Mouse (Mus musculus): ENCODE data around the gene Sdccag8. TPM values are rescaled to one million over a fixed set of nuclear protein-coding genes. Genes with fewer than 3 reads are reported as not detected.

The Sdccag8 gene
- polyA plus RNA-seq, 1 experiment from 2014 or later: 11.1 TPM

DNA sequence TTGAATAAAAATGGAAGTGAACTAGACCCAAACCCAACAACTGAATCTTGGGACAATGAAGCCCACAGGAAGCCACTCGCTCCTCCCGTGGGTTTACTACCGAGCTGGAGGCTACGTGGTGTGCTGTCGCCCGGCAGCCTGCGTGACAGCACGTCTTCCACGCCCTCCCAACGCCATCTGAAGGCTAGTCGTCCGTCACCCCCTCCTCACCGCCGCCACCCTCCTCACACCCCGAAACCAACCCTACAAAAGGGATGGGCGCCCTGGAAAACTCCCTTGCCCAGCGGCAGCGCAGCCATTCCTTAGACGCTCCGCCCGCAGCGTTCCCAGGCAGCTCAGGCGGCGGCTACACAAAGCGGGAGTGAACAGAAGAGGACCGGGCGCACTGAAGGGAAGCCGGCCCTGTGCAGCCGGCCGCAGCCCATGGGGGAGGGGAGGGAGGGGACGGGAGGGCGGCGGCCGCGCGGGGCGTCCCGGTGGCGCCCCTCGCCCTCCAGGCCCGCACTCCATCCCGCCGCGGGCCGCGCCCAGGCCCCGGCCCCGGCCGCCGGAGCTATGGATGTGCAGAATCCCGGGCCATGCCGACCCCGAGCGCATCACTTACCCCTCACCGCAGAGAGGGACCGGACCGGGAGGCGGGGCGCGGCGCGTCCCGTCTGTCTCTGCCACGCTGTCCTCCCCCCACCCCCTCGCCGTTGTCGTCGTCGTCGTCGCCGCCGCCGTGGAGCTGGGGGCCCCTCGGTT, 996 bp upstream of the Sdccag8 start:
- H3K4me1 ChIP-seq (ENCODE audit: control insufficient read depth, insufficient read depth, low read length): peaks cover 21% of the 10 kb centered on the region
- H3K27me3 ChIP-seq (ENCODE audit: control insufficient read depth, insufficient read depth, low read length): no peaks in the 10 kb centered on the region
- peak overlapping the region; percentile 97 for H3K4me3 ChIP-seq (ENCODE audit: low read length)
- H3K36me3 ChIP-seq (ENCODE audit: control insufficient read depth, insufficient read depth): no peaks in the 10 kb centered on the region
- WGBS: under 1% methylated on average over 69 of the region's 75 CpGs
- peak; percentile 37 for ATAC-seq (replicated peaks; ENCODE audit: extremely low read depth, insufficient read depth, low FRiP score)
- no peaks in the 10 kb centered on the region for H3K9me3 ChIP-seq (replicated peaks; ENCODE audit: control insufficient read depth, low read length)
- H3K4me2 ChIP-seq (ENCODE audit: low read depth, low read length): peak overlapping the region; percentile 81
- peak overlapping the region; percentile 99 for H3K27ac ChIP-seq (ENCODE audit: low read length)
- H3K9ac ChIP-seq (ENCODE audit: low read length): peak overlapping the region; percentile 94

DNA sequence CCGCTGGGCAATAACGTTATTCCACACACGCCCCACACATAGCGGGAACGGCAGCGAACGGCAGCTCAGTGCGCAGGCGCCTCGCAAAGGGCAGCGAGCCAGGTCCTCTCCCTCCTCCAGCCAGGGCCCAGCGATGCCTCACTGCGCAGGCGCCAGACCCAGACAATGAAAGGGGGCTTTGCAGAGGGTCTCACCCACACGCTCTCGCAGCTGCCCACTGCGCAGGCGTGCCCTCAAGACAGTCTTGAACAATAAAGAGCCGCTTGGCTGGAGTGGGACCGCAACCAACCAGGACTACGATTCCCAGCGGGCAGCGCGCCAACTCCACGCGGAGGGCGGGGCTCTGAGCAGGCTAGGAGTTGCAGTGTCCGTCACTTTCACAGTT, 432 bp upstream of the Sdccag8 start, which contains the start of gene Cep170:
TSS of gene Cep170 (minus strand) at position 32 of the 385 bp plus-strand sequence.
- under 1% methylated on average over 28 of the region's 28 CpGs for WGBS

DNA sequence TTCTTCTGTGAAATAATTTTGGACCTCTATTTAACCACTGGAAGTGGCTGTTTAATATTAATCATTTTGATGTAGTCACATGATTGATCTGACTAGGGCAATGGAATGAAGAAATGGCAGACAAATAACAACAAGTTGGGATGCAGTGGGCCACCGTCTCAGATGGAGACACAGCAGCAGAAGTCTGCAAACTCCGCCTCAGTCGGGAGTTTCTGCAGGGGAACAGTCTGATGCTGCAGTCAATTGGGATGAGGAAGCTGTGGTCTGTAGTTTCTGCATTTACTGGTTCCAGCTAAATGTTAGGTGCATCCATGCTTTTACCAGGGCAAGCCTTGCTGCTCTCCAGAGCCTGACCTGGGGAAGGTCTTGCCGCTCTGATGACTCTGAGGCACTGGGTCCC, 2.3 kb downstream of the Sdccag8 start:
- ATAC-seq (replicated peaks; ENCODE audit: extremely low read depth, insufficient read depth, low FRiP score): no peak
- H3K27ac ChIP-seq (ENCODE audit: low read length): no peak overlapping the region
- H3K9ac ChIP-seq (ENCODE audit: low read length): no peak overlapping the region
- H3K9me3 ChIP-seq (replicated peaks; ENCODE audit: control insufficient read depth, low read length): no peaks in the 10 kb centered on the region
- H3K4me3 ChIP-seq (ENCODE audit: low read length): no peak overlapping the region
- H3K4me1 ChIP-seq (ENCODE audit: control insufficient read depth, insufficient read depth, low read length): peaks cover 23% of the 10 kb centered on the region
- H3K36me3 ChIP-seq (ENCODE audit: control insufficient read depth, insufficient read depth): no peaks in the 10 kb centered on the region
- 79% methylated on average over 4 of the region's 4 CpGs for WGBS
- H3K4me2 ChIP-seq (ENCODE audit: low read depth, low read length): no peak overlapping the region
- H3K27me3 ChIP-seq (ENCODE audit: control insufficient read depth, insufficient read depth, low read length): no peaks in the 10 kb centered on the region

More for the DNA sequence above, 432 bp upstream of the Sdccag8 start, which contains the start of gene Cep170:
- Histone ChIP-seq H3K4me1 (ENCODE audit: control insufficient read depth, insufficient read depth, low read length) (peaks cover 23% of the 10 kb centered on the region), H3K4me3 (ENCODE audit: low read length) (peak within 1 kb of the TSS; percentile 97), H3K4me2 (ENCODE audit: low read depth, low read length) (peak within 1 kb of the TSS; percentile 81), H3K9ac (ENCODE audit: low read length) (peak within 1 kb of the TSS; percentile 94), H3K36me3 (ENCODE audit: control insufficient read depth, insufficient read depth) (no peaks in the 10 kb centered on the region), H3K9me3 (replicated peaks; ENCODE audit: control insufficient read depth, low read length) (no peaks in the 10 kb centered on the region), H3K27ac (ENCODE audit: low read length) (peak within 1 kb of the TSS; percentile 99), H3K27me3 (ENCODE audit: control insufficient read depth, insufficient read depth, low read length) (no peaks in the 10 kb centered on the region)
- ATAC-seq (replicated peaks; ENCODE audit: extremely low read depth, insufficient read depth, low FRiP score): peak; percentile 87

GRCm38 (mm10) chr1:176818147-176818546, 3.7 kb downstream of the Sdccag8 start:
- Histone ChIP-seq H3K4me2 (ENCODE audit: low read depth, low read length) (no peak overlapping the region), H3K27me3 (ENCODE audit: control insufficient read depth, insufficient read depth, low read length) (no peaks in the 10 kb centered on the region), H3K4me3 (ENCODE audit: low read length) (no peak overlapping the region), H3K4me1 (ENCODE audit: control insufficient read depth, insufficient read depth, low read length) (peaks cover 24% of the 10 kb centered on the region), H3K9me3 (replicated peaks; ENCODE audit: control insufficient read depth, low read length) (no peaks in the 10 kb centered on the region), H3K27ac (ENCODE audit: low read length) (peak overlapping the region; percentile 35), H3K36me3 (ENCODE audit: control insufficient read depth, insufficient read depth) (no peaks in the 10 kb centered on the region), H3K9ac (ENCODE audit: low read length) (no peak overlapping the region)
- no peak for ATAC-seq (replicated peaks; ENCODE audit: extremely low read depth, insufficient read depth, low FRiP score)
- WGBS: 57% methylated on average over 2 of the region's 2 CpGs

GRCm38 (mm10) chr1:176818763-176819162, 4.3 kb downstream of the Sdccag8 start:
- H3K27ac ChIP-seq (ENCODE audit: low read length): peak overlapping the region; percentile 35
- no peak for ATAC-seq (replicated peaks; ENCODE audit: extremely low read depth, insufficient read depth, low FRiP score)
- H3K4me3 ChIP-seq (ENCODE audit: low read length): no peak overlapping the region
- no peaks in the 10 kb centered on the region for H3K36me3 ChIP-seq (ENCODE audit: control insufficient read depth, insufficient read depth)
- H3K4me2 ChIP-seq (ENCODE audit: low read depth, low read length): no peak overlapping the region
- 28% methylated on average over 6 of the region's 6 CpGs for WGBS
- no peaks in the 10 kb centered on the region for H3K27me3 ChIP-seq (ENCODE audit: control insufficient read depth, insufficient read depth, low read length)
- H3K9me3 ChIP-seq (replicated peaks; ENCODE audit: control insufficient read depth, low read length): no peaks in the 10 kb centered on the region
- peaks cover 27% of the 10 kb centered on the region for H3K4me1 ChIP-seq (ENCODE audit: control insufficient read depth, insufficient read depth, low read length)
- no peak overlapping the region for H3K9ac ChIP-seq (ENCODE audit: low read length)

DNA sequence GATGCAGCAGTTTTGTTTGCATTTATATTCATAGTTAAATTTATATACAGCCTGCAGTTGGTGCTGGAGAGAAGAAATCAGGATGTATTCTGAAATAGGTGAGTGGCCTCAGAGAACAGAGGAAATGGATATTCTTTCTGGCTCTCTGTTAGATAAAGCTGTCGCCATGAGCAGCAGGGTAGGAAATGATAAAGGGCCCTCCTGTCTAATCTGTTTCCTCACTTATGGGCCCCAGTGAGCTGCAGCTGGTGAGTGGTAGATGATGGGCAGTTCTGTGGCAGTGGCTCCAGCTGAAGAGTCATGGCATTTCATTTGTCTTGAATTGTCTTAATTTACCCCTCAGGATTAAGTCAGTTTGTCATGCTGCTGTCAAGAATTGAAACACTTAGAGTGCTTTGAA, 7.5 kb downstream of the Sdccag8 start:
- no peak overlapping the region for H3K9ac ChIP-seq (ENCODE audit: low read length)
- peaks cover 33% of the 10 kb centered on the region for H3K4me1 ChIP-seq (ENCODE audit: control insufficient read depth, insufficient read depth, low read length)
- H3K27ac ChIP-seq (ENCODE audit: low read length): peak overlapping the region; percentile 53
- peak; percentile 56 for ATAC-seq (replicated peaks; ENCODE audit: extremely low read depth, insufficient read depth, low FRiP score)
- no peaks in the 10 kb centered on the region for H3K36me3 ChIP-seq (ENCODE audit: control insufficient read depth, insufficient read depth)
- H3K9me3 ChIP-seq (replicated peaks; ENCODE audit: control insufficient read depth, low read length): no peaks in the 10 kb centered on the region
- 5% methylated on average over 1 of the region's 1 CpGs for WGBS
- no peaks in the 10 kb centered on the region for H3K27me3 ChIP-seq (ENCODE audit: control insufficient read depth, insufficient read depth, low read length)
- no peak overlapping the region for H3K4me3 ChIP-seq (ENCODE audit: low read length)
- H3K4me2 ChIP-seq (ENCODE audit: low read depth, low read length): no peak overlapping the region

- Histone ChIP-seq H3K4me3 (ENCODE audit: low read length) (no peak overlapping the region), H3K9me3 (replicated peaks; ENCODE audit: control insufficient read depth, low read length) (no peaks in the 10 kb centered on the region), H3K36me3 (ENCODE audit: control insufficient read depth, insufficient read depth) (no peaks in the 10 kb centered on the region), H3K9ac (ENCODE audit: low read length) (no peak overlapping the region), H3K27me3 (ENCODE audit: control insufficient read depth, insufficient read depth, low read length) (no peaks in the 10 kb centered on the region), H3K27ac (ENCODE audit: low read length) (no peak overlapping the region), H3K4me2 (ENCODE audit: low read depth, low read length) (no peak overlapping the region), H3K4me1 (ENCODE audit: control insufficient read depth, insufficient read depth, low read length) (peaks cover 32% of the 10 kb centered on the region)
- 70% methylated on average over 4 of the region's 4 CpGs for WGBS
- ATAC-seq (replicated peaks; ENCODE audit: extremely low read depth, insufficient read depth, low FRiP score): no peak
These were observed 8.5 kb downstream of the Sdccag8 start for GRCm38 (mm10) chr1:176822949-176823348.

GRCm38 (mm10) chr1:176823889-176824288, 9.4 kb downstream of the Sdccag8 start:
- H3K4me1 ChIP-seq (ENCODE audit: control insufficient read depth, insufficient read depth, low read length): peaks cover 28% of the 10 kb centered on the region
- 0 out of 2 replicates have a peak, but pooled peaks have one; percentile 8 for ATAC-seq (replicated peaks; ENCODE audit: extremely low read depth, insufficient read depth, low FRiP score)
- H3K27ac ChIP-seq (ENCODE audit: low read length): peak overlapping the region; percentile 38; the same call in 1 of the 2 replicates

DNA sequence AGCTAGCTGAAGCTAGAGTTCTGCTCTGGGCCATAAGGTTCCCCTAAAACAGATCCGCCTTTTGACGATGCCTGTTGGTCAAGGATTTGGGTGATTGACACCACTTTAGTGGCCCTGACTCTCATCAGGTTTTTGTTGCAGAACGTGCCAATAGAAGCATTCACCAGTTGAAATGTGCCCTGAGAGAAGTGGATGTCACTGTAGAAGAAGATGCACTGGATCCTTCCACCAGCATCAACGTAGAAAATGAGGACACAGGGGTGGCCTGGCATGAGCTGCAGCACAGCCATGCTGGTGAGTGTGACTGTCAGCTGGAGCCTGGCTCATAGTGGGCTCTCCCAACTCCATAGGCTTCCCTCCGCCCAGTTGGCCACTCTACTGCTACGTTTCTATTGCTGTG, 10.2 kb downstream of the Sdccag8 start:
- 90% methylated on average over 6 of the region's 6 CpGs for WGBS
- Histone ChIP-seq H3K9ac (ENCODE audit: low read length) (no peak overlapping the region), H3K9me3 (replicated peaks; ENCODE audit: control insufficient read depth, low read length) (no peaks in the 10 kb centered on the region), H3K4me1 (ENCODE audit: control insufficient read depth, insufficient read depth, low read length) (peaks cover 28% of the 10 kb centered on the region), H3K36me3 (ENCODE audit: control insufficient read depth, insufficient read depth) (no peaks in the 10 kb centered on the region), H3K4me3 (ENCODE audit: low read length) (no peak overlapping the region), H3K4me2 (ENCODE audit: low read depth, low read length) (no peak overlapping the region), H3K27ac (ENCODE audit: low read length) (no peak overlapping the region; the same call in 1 of the 2 replicates), H3K27me3 (ENCODE audit: control insufficient read depth, insufficient read depth, low read length) (no peaks in the 10 kb centered on the region)
- ATAC-seq (replicated peaks; ENCODE audit: extremely low read depth, insufficient read depth, low FRiP score): no peak

More at GRCm38 (mm10) chr1:176823889-176824288, 9.4 kb downstream of the Sdccag8 start:
- no peak overlapping the region for H3K4me3 ChIP-seq (ENCODE audit: low read length)
- WGBS: 41% methylated on average over 8 of the region's 8 CpGs
- no peaks in the 10 kb centered on the region for H3K9me3 ChIP-seq (replicated peaks; ENCODE audit: control insufficient read depth, low read length)
- peak overlapping the region; percentile 47; the same call in 1 of the 2 replicates for H3K9ac ChIP-seq (ENCODE audit: low read length)
- H3K4me2 ChIP-seq (ENCODE audit: low read depth, low read length): peak overlapping the region; percentile 38
- H3K27me3 ChIP-seq (ENCODE audit: control insufficient read depth, insufficient read depth, low read length): no peaks in the 10 kb centered on the region
- H3K36me3 ChIP-seq (ENCODE audit: control insufficient read depth, insufficient read depth): no peaks in the 10 kb centered on the region

Data from heart, embryonic 16.5 days (tissue).